Mouse (Mus musculus): Measurements from ENCODE around the gene Mindy3.

GRCm38 (mm10) chr2:12389028-12389427, 30.2 kb downstream of the Mindy3 start:
- TF ChIP-seq CTCF (IDR thresholded peaks at IDR 0.05; ENCODE audit: control insufficient read depth, insufficient read depth, insufficient read length) (no peak), CEBPB (IDR thresholded peaks at IDR 0.05; ENCODE audit: low read depth) (no peak), MAX (IDR thresholded peaks at IDR 0.05) (no peak), MYOG (IDR thresholded peaks at IDR 0.05; ENCODE audit: control insufficient read depth, extremely low read depth, insufficient read length) (no peak), USF1 (IDR thresholded peaks at IDR 0.05; ENCODE audit: low read depth) (no peak), MYOD1 (IDR thresholded peaks at IDR 0.05; ENCODE audit: control insufficient read depth, insufficient read length, low read depth) (no peak), FOSL1 (IDR thresholded peaks at IDR 0.05; ENCODE audit: insufficient read depth, low read length, poor library complexity, severe bottlenecking) (no peak)
